Mouse (Mus musculus): ENCODE data around the gene Lmln. TPM values are rescaled to one million over a fixed set of nuclear protein-coding genes. Genes with fewer than 3 reads are reported as not detected.
A peak's percentile ranks its signal among the peaks of the same experiment; 100 is the strongest.
"Not testable (repeated sequence)": the region's sequence is repeated elsewhere in the genome, so short reads cannot be mapped to it uniquely, and the experiment has no call there.

The Lmln gene
- polyA plus RNA-seq, 1 experiment from 2014 or later, result 1.2 TPM

DNA sequence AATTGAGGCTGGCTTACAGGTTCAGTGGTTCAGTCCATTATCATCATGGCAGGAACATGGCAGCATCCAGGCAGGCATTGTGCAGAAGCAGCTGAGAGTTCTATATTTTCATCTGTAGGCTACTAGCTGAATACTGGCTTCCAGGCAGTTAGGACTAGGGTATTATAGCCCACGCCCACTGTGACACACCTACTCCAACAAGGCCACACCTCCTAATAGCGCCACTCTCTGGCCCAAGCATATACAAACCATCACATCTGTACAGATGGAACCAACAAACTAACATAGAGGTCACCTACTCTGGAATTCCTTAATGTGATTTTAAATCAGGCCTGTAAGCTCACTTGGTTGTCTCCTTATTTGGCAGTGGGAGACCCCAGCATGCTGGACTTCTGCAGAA is 13.6 kb upstream of the Lmln start:
- H3K4me2 ChIP-seq (ENCODE audit: low read depth, low read length), result no peak overlapping the region
- H3K9ac ChIP-seq (replicated peaks; ENCODE audit: low read length), result no peak overlapping the region
- DNase-seq (ENCODE audit: low spot score) (no peak), ATAC-seq (replicated peaks; ENCODE audit: insufficient number of reproducible peaks, low FRiP score, low TSS enrichment, low read depth) (no peak)
- H3K9me3 ChIP-seq (replicated peaks; ENCODE audit: control insufficient read depth, low read length), result no peaks in the 10 kb centered on the region
- WGBS, result 73% methylated on average over 2 of the region's 2 CpGs
- H3K27ac ChIP-seq (replicated peaks; ENCODE audit: low read depth, low read length), result no peak overlapping the region
- H3K4me3 ChIP-seq (ENCODE audit: low read depth, low read length), result no peak overlapping the region
- no peaks in the 10 kb centered on the region for H3K36me3 ChIP-seq (replicated peaks; ENCODE audit: control insufficient read depth, insufficient read depth, low read depth, low read length)
- H3K27me3 ChIP-seq (ENCODE audit: control insufficient read depth, insufficient read depth, low read length), result no peaks in the 10 kb centered on the region
- H3K4me1 ChIP-seq (ENCODE audit: control insufficient read depth, insufficient read depth, low read length), result no peaks in the 10 kb centered on the region

GRCm38 (mm10) chr16:33049809-33050208 is 12.5 kb upstream of the Lmln start:
- no peak overlapping the region for H3K4me2 ChIP-seq (ENCODE audit: low read depth, low read length)
- H3K27me3 ChIP-seq (ENCODE audit: control insufficient read depth, insufficient read depth, low read length), result no peaks in the 10 kb centered on the region
- no peak overlapping the region for H3K27ac ChIP-seq (replicated peaks; ENCODE audit: low read depth, low read length)
- no peak overlapping the region for H3K9ac ChIP-seq (replicated peaks; ENCODE audit: low read length)
- H3K4me1 ChIP-seq (ENCODE audit: control insufficient read depth, insufficient read depth, low read length), result no peaks in the 10 kb centered on the region
- 91% methylated on average over 16 of the region's 16 CpGs for WGBS
- DNase-seq (ENCODE audit: low spot score) (no peak), ATAC-seq (replicated peaks; ENCODE audit: insufficient number of reproducible peaks, low FRiP score, low TSS enrichment, low read depth) (no peak)
- H3K9me3 ChIP-seq (replicated peaks; ENCODE audit: control insufficient read depth, low read length), result no peaks in the 10 kb centered on the region
- no peak overlapping the region for H3K4me3 ChIP-seq (ENCODE audit: low read depth, low read length)
- no peaks in the 10 kb centered on the region for H3K36me3 ChIP-seq (replicated peaks; ENCODE audit: control insufficient read depth, insufficient read depth, low read depth, low read length)

DNA sequence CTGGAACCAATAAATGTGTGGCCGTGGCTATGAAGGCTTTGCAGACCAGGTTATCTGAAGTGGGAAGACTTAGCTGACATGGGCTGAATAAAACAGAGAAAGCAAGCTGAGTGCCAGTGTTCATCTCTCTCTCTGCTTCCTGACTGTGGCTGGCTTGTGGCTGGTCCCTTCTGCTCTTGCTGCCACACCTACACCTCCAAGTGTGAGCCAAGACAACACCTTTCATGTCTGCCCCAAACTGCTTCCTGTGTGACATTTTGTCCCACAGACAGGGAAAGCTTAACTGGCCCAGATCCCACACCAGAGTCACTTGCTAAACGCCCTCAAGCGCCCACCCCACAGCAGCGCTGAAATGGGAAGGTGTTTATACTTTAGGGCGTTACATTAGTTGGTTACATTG is 9.2 kb upstream of the Lmln start:
- no peaks in the 10 kb centered on the region for H3K9me3 ChIP-seq (replicated peaks; ENCODE audit: control insufficient read depth, low read length)
- H3K4me1 ChIP-seq (ENCODE audit: control insufficient read depth, insufficient read depth, low read length), result no peaks in the 10 kb centered on the region; the same call in 1 of the 2 replicates
- 67% methylated on average over 5 of the region's 5 CpGs for WGBS
- H3K4me2 ChIP-seq (ENCODE audit: low read depth, low read length), result no peak overlapping the region
- H3K36me3 ChIP-seq (replicated peaks; ENCODE audit: control insufficient read depth, insufficient read depth, low read depth, low read length), result peaks cover 3% of the 10 kb centered on the region
- H3K27ac ChIP-seq (replicated peaks; ENCODE audit: low read depth, low read length), result no peak overlapping the region
- no peak overlapping the region for H3K4me3 ChIP-seq (ENCODE audit: low read depth, low read length)
- no peak for DNase-seq (ENCODE audit: low spot score)
- H3K27me3 ChIP-seq (ENCODE audit: control insufficient read depth, insufficient read depth, low read length), result no peaks in the 10 kb centered on the region
- no peak for ATAC-seq (replicated peaks; ENCODE audit: insufficient number of reproducible peaks, low FRiP score, low TSS enrichment, low read depth)
- H3K9ac ChIP-seq (replicated peaks; ENCODE audit: low read length), result no peak overlapping the region

- not testable (repeated sequence) for DNase-seq (ENCODE audit: low spot score); H3K4me1 ChIP-seq (ENCODE audit: control insufficient read depth, insufficient read depth, low read length); H3K27ac ChIP-seq (replicated peaks; ENCODE audit: low read depth, low read length); H3K4me2 ChIP-seq (ENCODE audit: low read depth, low read length); H3K9ac ChIP-seq (replicated peaks; ENCODE audit: low read length); H3K27me3 ChIP-seq (ENCODE audit: control insufficient read depth, insufficient read depth, low read length); H3K36me3 ChIP-seq (replicated peaks; ENCODE audit: control insufficient read depth, insufficient read depth, low read depth, low read length); H3K4me3 ChIP-seq (ENCODE audit: low read depth, low read length); ATAC-seq (replicated peaks; ENCODE audit: insufficient number of reproducible peaks, low FRiP score, low TSS enrichment, low read depth); H3K9me3 ChIP-seq (replicated peaks; ENCODE audit: control insufficient read depth, low read length)
- 84% methylated on average over 2 of the region's 2 CpGs for WGBS
These were observed 7.4 kb upstream of the Lmln start for GRCm38 (mm10) chr16:33054927-33055326.

GRCm38 (mm10) chr16:33055655-33056054 is 6.7 kb upstream of the Lmln start:
- Histone ChIP-seq H3K36me3 (replicated peaks; ENCODE audit: control insufficient read depth, insufficient read depth, low read depth, low read length) (peaks cover 12% of the 10 kb centered on the region), H3K4me1 (ENCODE audit: control insufficient read depth, insufficient read depth, low read length) (no peaks in the 10 kb centered on the region; the same call in 1 of the 2 replicates), H3K27me3 (ENCODE audit: control insufficient read depth, insufficient read depth, low read length) (no peaks in the 10 kb centered on the region), H3K4me3 (ENCODE audit: low read depth, low read length) (peak overlapping the region; percentile 94; the same call in 1 of the 2 replicates), H3K4me2 (ENCODE audit: low read depth, low read length) (peak overlapping the region; percentile 19), H3K9me3 (replicated peaks; ENCODE audit: control insufficient read depth, low read length) (no peaks in the 10 kb centered on the region), H3K9ac (replicated peaks; ENCODE audit: low read length) (no peak overlapping the region), H3K27ac (replicated peaks; ENCODE audit: low read depth, low read length) (no peak overlapping the region)
- WGBS, result 24% methylated on average over 10 of the region's 10 CpGs
- ATAC-seq (replicated peaks; ENCODE audit: insufficient number of reproducible peaks, low FRiP score, low TSS enrichment, low read depth) (peak; percentile 34), DNase-seq (ENCODE audit: low spot score) (no peak)

- peak; percentile 92 for ATAC-seq (replicated peaks; ENCODE audit: insufficient number of reproducible peaks, low FRiP score, low TSS enrichment, low read depth)
- Histone ChIP-seq H3K4me2 (ENCODE audit: low read depth, low read length) (peak within 1 kb of the TSS; percentile 57), H3K9me3 (replicated peaks; ENCODE audit: control insufficient read depth, low read length) (no peaks in the 10 kb centered on the region), H3K27ac (replicated peaks; ENCODE audit: low read depth, low read length) (peak within 1 kb of the TSS; percentile 87), H3K36me3 (replicated peaks; ENCODE audit: control insufficient read depth, insufficient read depth, low read depth, low read length) (peaks cover 12% of the 10 kb centered on the region), H3K4me3 (ENCODE audit: low read depth, low read length) (peak within 1 kb of the TSS; percentile 94), H3K9ac (replicated peaks; ENCODE audit: low read length) (peak within 1 kb of the TSS; percentile 98), H3K27me3 (ENCODE audit: control insufficient read depth, insufficient read depth, low read length) (no peaks in the 10 kb centered on the region), H3K4me1 (ENCODE audit: control insufficient read depth, insufficient read depth, low read length) (no peaks in the 10 kb centered on the region; the same call in 1 of the 2 replicates)
- under 1% methylated on average over 44 of the region's 47 CpGs for WGBS
- peak; percentile 93 for DNase-seq (ENCODE audit: low spot score)
These were observed 6.1 kb upstream of the Lmln start, which contains the start of the genes Iqcg and Rpl35a for GRCm38 (mm10) chr16:33056095-33056785. Iqcg (minus strand) TSS chr16:33056218. Rpl35a (plus strand) TSS chr16:33056453.

GRCm38 (mm10) chr16:33056786-33057185 is 5.5 kb upstream of the Lmln start:
- no peaks in the 10 kb centered on the region; the same call in 1 of the 2 replicates for H3K4me1 ChIP-seq (ENCODE audit: control insufficient read depth, insufficient read depth, low read length)
- peak overlapping the region; percentile 57 for H3K4me2 ChIP-seq (ENCODE audit: low read depth, low read length)
- H3K9ac ChIP-seq (replicated peaks; ENCODE audit: low read length), result peak overlapping the region; percentile 98
- no peaks in the 10 kb centered on the region for H3K9me3 ChIP-seq (replicated peaks; ENCODE audit: control insufficient read depth, low read length)
- peak overlapping the region; percentile 94 for H3K4me3 ChIP-seq (ENCODE audit: low read depth, low read length)
- DNase-seq (ENCODE audit: low spot score) (no peak), ATAC-seq (replicated peaks; ENCODE audit: insufficient number of reproducible peaks, low FRiP score, low TSS enrichment, low read depth) (no peak)
- WGBS, result under 1% methylated on average over 24 of the region's 24 CpGs
- H3K36me3 ChIP-seq (replicated peaks; ENCODE audit: control insufficient read depth, insufficient read depth, low read depth, low read length), result peaks cover 12% of the 10 kb centered on the region
- peak overlapping the region; percentile 87 for H3K27ac ChIP-seq (replicated peaks; ENCODE audit: low read depth, low read length)
- H3K27me3 ChIP-seq (ENCODE audit: control insufficient read depth, insufficient read depth, low read length), result no peaks in the 10 kb centered on the region

DNA sequence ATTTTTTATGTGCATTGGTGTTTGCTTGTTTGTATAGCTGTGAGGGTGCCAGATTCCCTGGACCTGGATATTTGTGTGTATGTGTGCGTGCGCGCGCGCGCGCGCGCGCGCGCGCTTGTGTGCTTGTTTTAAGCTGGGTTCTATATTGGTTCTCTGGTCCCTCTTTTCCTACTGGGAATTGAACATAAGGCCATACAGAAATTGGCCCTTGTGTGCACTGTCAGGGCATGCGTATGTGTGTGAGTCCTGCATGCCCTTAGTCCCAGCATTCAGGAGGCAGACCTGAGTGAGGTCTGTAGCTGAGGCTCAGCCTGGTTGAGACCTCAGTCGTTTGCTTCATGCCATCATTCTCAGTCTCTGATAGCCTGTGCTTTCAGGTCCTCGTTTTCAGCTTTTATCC is 4.3 kb upstream of the Lmln start:
- peaks cover 12% of the 10 kb centered on the region for H3K36me3 ChIP-seq (replicated peaks; ENCODE audit: control insufficient read depth, insufficient read depth, low read depth, low read length)
- WGBS, result 90% methylated on average over 16 of the region's 16 CpGs
- no peaks in the 10 kb centered on the region for H3K27me3 ChIP-seq (ENCODE audit: control insufficient read depth, insufficient read depth, low read length)
- H3K9ac ChIP-seq (replicated peaks; ENCODE audit: low read length), result peak overlapping the region; percentile 22; the same call in 1 of the 2 replicates
- ATAC-seq (replicated peaks; ENCODE audit: insufficient number of reproducible peaks, low FRiP score, low TSS enrichment, low read depth) (no peak), DNase-seq (ENCODE audit: low spot score) (no peak)
- H3K9me3 ChIP-seq (replicated peaks; ENCODE audit: control insufficient read depth, low read length), result no peaks in the 10 kb centered on the region
- no peak overlapping the region for H3K27ac ChIP-seq (replicated peaks; ENCODE audit: low read depth, low read length)
- H3K4me2 ChIP-seq (ENCODE audit: low read depth, low read length), result peak overlapping the region; percentile 34
- H3K4me3 ChIP-seq (ENCODE audit: low read depth, low read length), result peak overlapping the region; percentile 94
- no peaks in the 10 kb centered on the region; the same call in 1 of the 2 replicates for H3K4me1 ChIP-seq (ENCODE audit: control insufficient read depth, insufficient read depth, low read length)
